Mouse (Mus musculus) thymus, adult 2 months (tissue): ENCODE measurements around the gene Slc8a1.

Experiments
- CTCF ChIP-seq: fragments of 200-500 bp; IDR thresholded peaks from 2 replicates; pipeline ENCODE4 v1.5.1; 2012; ENCODE audit warnings: mild to moderate bottlenecking, control low read depth, low read length, moderate library complexity, borderline replicate concordance; ENCODE audit not compliant: control insufficient read depth, poor library complexity, insufficient read depth; ENCODE audit errors: extremely low read depth
- POLR2A ChIP-seq: fragments of 200-500 bp; IDR thresholded peaks from 2 replicates; pipeline ENCODE4 v1.6.1; 2012; ENCODE audit warnings: mild to moderate bottlenecking, low read length, control low read depth, moderate library complexity; ENCODE audit not compliant: control insufficient read depth, poor library complexity, insufficient read depth; ENCODE audit errors: extremely low read depth

GRCm38 (mm10) chr17:81336024-81336754 is 402.0 kb downstream of the Slc8a1 start:
- TF ChIP-seq POLR2A (no peak), CTCF (no peak)
